7 mouse cellular contexts compared by ENCODE assay signal in the genomic region with DNA sequence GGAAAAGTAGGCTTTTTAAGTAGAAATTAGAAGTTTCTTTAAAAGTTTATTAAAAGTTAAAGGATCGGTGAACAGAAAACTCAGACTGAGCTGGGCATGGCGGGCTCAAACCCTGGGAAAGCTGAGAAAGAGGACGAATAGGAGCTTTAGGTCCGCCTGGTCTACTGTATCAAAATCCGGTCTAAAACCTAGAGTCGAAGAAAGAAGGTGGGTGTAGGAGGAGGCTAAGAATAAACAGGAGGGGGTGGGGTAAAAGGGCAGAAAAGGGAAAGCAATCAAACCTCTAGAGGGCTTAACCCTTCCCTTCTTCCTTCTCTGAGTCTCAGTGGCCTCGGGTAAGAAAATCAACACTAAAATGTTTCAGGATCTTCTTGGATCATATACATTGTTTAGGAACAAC.
DNase-seq lines count a peak whose midpoint lies in the region; ATAC-seq and TF ChIP-seq lines count a peak whose summit lies in the region.

No protein-coding gene starts in this region.

- no peaks in the 10 kb centered on the region for H3K9me3 ChIP-seq in limb, embryonic 13.5 days

- DNase-seq in spleen, adult 2 months (ENCODE audit: low read depth in 1 of 2, low spot score in 2 of 2): no peak
- no peak for DNase-seq in spleen, adult 12 weeks (ENCODE audit: low spot score)
- DNase-seq in thymus, adult 2 months: peak; percentile 30
- no peak for DNase-seq in adrenal gland, adult 18-20 months (ENCODE audit: low spot score in 2 of 2)
- DNase-seq in layer of hippocampus, adult 9-11 months: no peak

- TF ChIP-seq CTCF in spleen, adult 2 months (IDR thresholded peaks at IDR 0.05; ENCODE audit: extremely low read depth, insufficient read depth, insufficient read length, insufficient replicate concordance): no peak
- no peak for TF ChIP-seq CTCF in embryonic fibroblast, embryonic 13.5 days (IDR thresholded peaks at IDR 0.05; ENCODE audit: borderline replicate concordance, insufficient read depth, low read length)
- no peak for TF ChIP-seq CTCF in thymus, adult 2 months (IDR thresholded peaks at IDR 0.05; ENCODE audit: borderline replicate concordance, control insufficient read depth, extremely low read depth, insufficient read depth, low read length, poor library complexity)

- H3K27ac ChIP-seq in spleen, adult 2 months (ENCODE audit: insufficient read depth, low read length): 0 out of 2 replicates have a peak overlapping the region, but pooled peaks have one; percentile 4
- H3K27ac ChIP-seq in embryonic fibroblast, embryonic 13.5 days (ENCODE audit: insufficient read depth, low read length): 0 out of 2 replicates have a peak overlapping the region, but pooled peaks have one; percentile 63
- H3K27ac ChIP-seq in limb, embryonic 13.5 days: peak overlapping the region; percentile 22; the same call in 1 of the 2 replicates
- peak overlapping the region; percentile 85 for H3K27ac ChIP-seq in thymus, adult 2 months (ENCODE audit: control insufficient read depth, insufficient read depth, low read length)

- TF ChIP-seq POLR2A in spleen, adult 2 months (IDR thresholded peaks at IDR 0.05; ENCODE audit: low read depth, low read length): no peak
- no peak for TF ChIP-seq POLR2A in embryonic fibroblast, embryonic 13.5 days (IDR thresholded peaks at IDR 0.05; ENCODE audit: low read depth, low read length)
- TF ChIP-seq POLR2A in thymus, adult 2 months (IDR thresholded peaks at IDR 0.05; ENCODE audit: control insufficient read depth, extremely low read depth, insufficient read depth, low read length, poor library complexity): no peak

- H3K36me3 ChIP-seq in spleen, adult 2 months (ENCODE audit: control insufficient read depth, insufficient read depth, low read length): no peaks in the 10 kb centered on the region
- no peaks in the 10 kb centered on the region for H3K36me3 ChIP-seq in limb, embryonic 13.5 days
- no peaks in the 10 kb centered on the region for H3K36me3 ChIP-seq in thymus, adult 2 months (ENCODE audit: control insufficient read depth, insufficient read depth, low read length)

- no peak for ATAC-seq in limb, embryonic 13.5 days (ENCODE audit: low FRiP score, low read depth)

- no peak overlapping the region for H3K4me3 ChIP-seq in spleen, adult 2 months (ENCODE audit: extremely low read depth, insufficient read depth, insufficient read length)
- no peak overlapping the region; the same call in 1 of the 2 replicates for H3K4me3 ChIP-seq in embryonic fibroblast, embryonic 13.5 days (ENCODE audit: insufficient read depth, low read length)
- H3K4me3 ChIP-seq in limb, embryonic 13.5 days: peak overlapping the region; percentile 48
- no peak overlapping the region for H3K4me3 ChIP-seq in thymus, adult 2 months (ENCODE audit: control insufficient read depth, insufficient read depth, low read length)

- H3K4me2 ChIP-seq in limb, embryonic 13.5 days (replicated peaks): peak overlapping the region; percentile 66

- H3K27me3 ChIP-seq in spleen, adult 2 months (ENCODE audit: control insufficient read depth, insufficient read depth, low read length): no peaks in the 10 kb centered on the region
- H3K27me3 ChIP-seq in limb, embryonic 13.5 days: no peaks in the 10 kb centered on the region
- H3K27me3 ChIP-seq in thymus, adult 2 months (ENCODE audit: control insufficient read depth, insufficient read depth, low read length): no peaks in the 10 kb centered on the region

- H3K4me1 ChIP-seq in spleen, adult 2 months (ENCODE audit: control insufficient read depth, insufficient read depth, insufficient read length): peaks cover 4% of the 10 kb centered on the region; the same call in 1 of the 2 replicates
- H3K4me1 ChIP-seq in embryonic fibroblast, embryonic 13.5 days (ENCODE audit: control insufficient read depth, insufficient read depth, low read length): peaks cover 5% of the 10 kb centered on the region
- H3K4me1 ChIP-seq in limb, embryonic 13.5 days: peaks cover 28% of the 10 kb centered on the region
- H3K4me1 ChIP-seq in thymus, adult 2 months (replicated peaks; ENCODE audit: control insufficient read depth, insufficient read depth, low read length): peaks cover 4% of the 10 kb centered on the region; the same call in 1 of the 2 replicates

- no peak overlapping the region; the same call in 1 of the 2 replicates for H3K9ac ChIP-seq in limb, embryonic 13.5 days

- WGBS in spleen, adult 2 months: 3% methylated on average over 7 of the region's 7 CpGs
- 5% methylated on average over 7 of the region's 7 CpGs for WGBS in limb, embryonic 13.5 days
- WGBS in thymus, adult 2 months: 4% methylated on average over 7 of the region's 7 CpGs

Comparison
In these comparisons a context has a peak if more than half of its experiments do, and no peak if none do; other contexts are left out.
1. H3K27ac ChIP-seq: peak in every context shown above with its lines; median percentile 85 in thymus, adult 2 months; 63 in embryonic fibroblast, embryonic 13.5 days; 22 in limb, embryonic 13.5 days; 4 in spleen, adult 2 months.